Mouse (Mus musculus) hindbrain, embryonic 14.5 days (tissue): ENCODE measurements around the gene Ppp1r13b. TPM values are rescaled to one million over a fixed set of nuclear protein-coding genes. Genes with fewer than 3 reads are reported as not detected.

Experiments
- ATAC-seq: fragments of 200-750 bp; cut with Nextera tagmentation; 2 replicates; pipeline ENCODE4 v1.8.0; 2017; ENCODE audit warnings: moderate number of reproducible peaks, mild to moderate bottlenecking, moderate TSS enrichment, moderate library complexity; ENCODE audit not compliant: low FRiP score
- DNase-seq: peaks from one replicate; pipeline ENCODE4 v3.0.0-alpha.2; 2015; ENCODE audit warnings: low spot score
- H3K27ac ChIP-seq: fragments of 300-500 bp; sonication (generic); 2 replicates; pipeline ENCODE4 v1.5.1; 2014; ENCODE audit warnings: mild to moderate bottlenecking, moderate library complexity
- H3K27me3 ChIP-seq: fragments of 300-500 bp; sonication (generic); 2 replicates; pipeline ENCODE4 v1.6.1; 2014; ENCODE audit warnings: mild to moderate bottlenecking, low read length, mixed read lengths; ENCODE audit not compliant: control insufficient read depth, insufficient read depth
- H3K36me3 ChIP-seq: fragments of 300-500 bp; sonication (generic); replicated peaks from 2 replicates; pipeline ENCODE4 v1.6.1; 2014; ENCODE audit not compliant: control insufficient read depth, insufficient read depth
- H3K4me1 ChIP-seq: fragments of 300-500 bp; sonication (generic); replicated peaks from 2 replicates; pipeline ENCODE4 v1.6.1; 2014; ENCODE audit warnings: antibody characterized with exemption, low read length, mixed read lengths; ENCODE audit not compliant: control insufficient read depth, insufficient read depth
- H3K4me2 ChIP-seq: fragments of 300-500 bp; sonication (generic); replicated peaks from 2 replicates; pipeline ENCODE4 v1.6.1; 2014; ENCODE audit warnings: mild to moderate bottlenecking, moderate library complexity
- H3K4me3 ChIP-seq: fragments of 300-500 bp; sonication (generic); replicated peaks from 2 replicates; pipeline ENCODE4 v1.5.1; 2014; ENCODE audit warnings: mild to moderate bottlenecking, low read length
- H3K9ac ChIP-seq: fragments of 300-500 bp; sonication (generic); 2 replicates; pipeline ENCODE4 v1.6.1; 2014
- H3K9me3 ChIP-seq: fragments of 300-500 bp; sonication (generic); 2 replicates; pipeline ENCODE4 v1.6.1; 2016; ENCODE audit warnings: low read length; ENCODE audit not compliant: control insufficient read depth
- WGBS: fragments of 180-500 bp; shearing (Covaris S2); extraction: QIAGEN DNeasy Blood & Tissue Kit; methylation state at CpG from one replicate; pipeline ENCODE4 v1.1.7; 2014; 5-methylcytosine and 5-hydroxymethylcytosine counted together
- polyA plus RNA-seq: library from polyadenylated mRNA; unstranded; fragments of >200 nt; fragmentation: Nextera tagmentation; extraction: Ambion mirVana; gene quantifications from 2 replicates; pipeline ENCODE4 v1.2.1, GENCODE M21; 2014

Ppp1r13b gene
- polyA plus RNA-seq, 1 experiment from 2014 or later: 38.0 TPM

GRCm38 (mm10) chr12:111943421-111944064 is 35.6 kb upstream of the Ppp1r13b start:
- no peaks in the 10 kb centered on the region for H3K27me3 ChIP-seq
- H3K36me3 ChIP-seq: no peaks in the 10 kb centered on the region
- H3K4me2 ChIP-seq: no peak overlapping the region
- no peak overlapping the region for H3K27ac ChIP-seq
- no peaks in the 10 kb centered on the region for H3K4me1 ChIP-seq
- 63% methylated on average over 10 of the region's 10 CpGs for WGBS
- H3K9me3 ChIP-seq: no peaks in the 10 kb centered on the region
- no peak overlapping the region for H3K4me3 ChIP-seq
- H3K9ac ChIP-seq: no peak overlapping the region
- no peak for DNase-seq
- ATAC-seq: no peak

GRCm38 (mm10) chr12:111938623-111939177 is 30.8 kb upstream of the Ppp1r13b start:
- 82% methylated on average over 1 of the region's 1 CpGs for WGBS
- DNase-seq (no peak), ATAC-seq (no peak)
- H3K4me1 ChIP-seq: 0 out of 2 replicates have a peak, but pooled peaks cover 12% of the 10 kb centered on the region
- no peak overlapping the region for H3K27ac ChIP-seq
- H3K4me2 ChIP-seq: no peak overlapping the region
- no peaks in the 10 kb centered on the region for H3K9me3 ChIP-seq
- H3K36me3 ChIP-seq: no peaks in the 10 kb centered on the region
- no peak overlapping the region for H3K9ac ChIP-seq
- H3K4me3 ChIP-seq: no peak overlapping the region
- H3K27me3 ChIP-seq: no peaks in the 10 kb centered on the region

GRCm38 (mm10) chr12:111936706-111937550 is 29.0 kb upstream of the Ppp1r13b start:
- no peak for DNase-seq
- H3K4me3 ChIP-seq: no peak overlapping the region
- H3K27ac ChIP-seq: no peak overlapping the region
- H3K4me2 ChIP-seq: no peak overlapping the region
- H3K27me3 ChIP-seq: no peaks in the 10 kb centered on the region
- 36% methylated on average over 24 of the region's 24 CpGs for WGBS
- H3K9ac ChIP-seq: no peak overlapping the region
- H3K36me3 ChIP-seq: no peaks in the 10 kb centered on the region
- H3K9me3 ChIP-seq: no peaks in the 10 kb centered on the region
- H3K4me1 ChIP-seq: peaks cover 12% of the 10 kb centered on the region; the same call in 1 of the 2 replicates
- no peak for ATAC-seq

- Histone ChIP-seq H3K4me1 (peaks cover 12% of the 10 kb centered on the region; the same call in 1 of the 2 replicates), H3K27me3 (no peaks in the 10 kb centered on the region), H3K36me3 (no peaks in the 10 kb centered on the region), H3K9me3 (no peaks in the 10 kb centered on the region), H3K27ac (no peak overlapping the region), H3K4me3 (no peak overlapping the region), H3K4me2 (no peak overlapping the region), H3K9ac (no peak overlapping the region)
- 76% methylated on average over 2 of the region's 2 CpGs for WGBS
- DNase-seq (no peak), ATAC-seq (no peak)
These were observed 26.1 kb upstream of the Ppp1r13b start for GRCm38 (mm10) chr12:111933971-111934370.

GRCm38 (mm10) chr12:111933032-111933704 is 25.3 kb upstream of the Ppp1r13b start:
- Histone ChIP-seq H3K9me3 (no peaks in the 10 kb centered on the region), H3K9ac (no peak overlapping the region), H3K4me1 (peaks cover 12% of the 10 kb centered on the region; the same call in 1 of the 2 replicates), H3K27ac (no peak overlapping the region), H3K4me2 (no peak overlapping the region), H3K36me3 (no peaks in the 10 kb centered on the region), H3K4me3 (no peak overlapping the region), H3K27me3 (no peaks in the 10 kb centered on the region)
- ATAC-seq (no peak), DNase-seq (no peak)
- WGBS: 62% methylated on average over 11 of the region's 11 CpGs

GRCm38 (mm10) chr12:111932513-111932912 is 24.6 kb upstream of the Ppp1r13b start:
- Histone ChIP-seq H3K9me3 (no peaks in the 10 kb centered on the region), H3K27me3 (no peaks in the 10 kb centered on the region), H3K4me3 (no peak overlapping the region), H3K4me2 (no peak overlapping the region), H3K36me3 (no peaks in the 10 kb centered on the region), H3K27ac (no peak overlapping the region), H3K9ac (no peak overlapping the region), H3K4me1 (peaks cover 9% of the 10 kb centered on the region; the same call in 1 of the 2 replicates)
- ATAC-seq (no peak), DNase-seq (no peak)
- WGBS: 65% methylated on average over 3 of the region's 3 CpGs

- DNase-seq (no peak), ATAC-seq (no peak)
- Histone ChIP-seq H3K27ac (no peak overlapping the region), H3K9ac (no peak overlapping the region), H3K4me1 (no peaks in the 10 kb centered on the region; the same call in none of the 2 replicates), H3K9me3 (no peaks in the 10 kb centered on the region), H3K4me3 (no peak overlapping the region), H3K36me3 (no peaks in the 10 kb centered on the region), H3K4me2 (no peak overlapping the region), H3K27me3 (no peaks in the 10 kb centered on the region)
- 82% methylated on average over 9 of the region's 9 CpGs for WGBS
These were observed 23.6 kb upstream of the Ppp1r13b start for GRCm38 (mm10) chr12:111931411-111932025.

GRCm38 (mm10) chr12:111928411-111928966 is 20.6 kb upstream of the Ppp1r13b start:
- no peak overlapping the region for H3K4me3 ChIP-seq
- H3K9me3 ChIP-seq: no peaks in the 10 kb centered on the region
- no peaks in the 10 kb centered on the region; the same call in none of the 2 replicates for H3K4me1 ChIP-seq
- WGBS: 86% methylated on average over 18 of the region's 18 CpGs
- H3K4me2 ChIP-seq: no peak overlapping the region
- no peak overlapping the region for H3K27ac ChIP-seq
- H3K27me3 ChIP-seq: no peaks in the 10 kb centered on the region
- no peaks in the 10 kb centered on the region for H3K36me3 ChIP-seq
- H3K9ac ChIP-seq: no peak overlapping the region
- no peak for DNase-seq
- no peak for ATAC-seq
